Mouse (Mus musculus): ENCODE measurements around the gene Clca4a.
"Not testable (repeated sequence)": the region's sequence is repeated elsewhere in the genome, so short reads cannot be mapped to it uniquely, and the experiment has no call there.

Gene Clca4a

DNA sequence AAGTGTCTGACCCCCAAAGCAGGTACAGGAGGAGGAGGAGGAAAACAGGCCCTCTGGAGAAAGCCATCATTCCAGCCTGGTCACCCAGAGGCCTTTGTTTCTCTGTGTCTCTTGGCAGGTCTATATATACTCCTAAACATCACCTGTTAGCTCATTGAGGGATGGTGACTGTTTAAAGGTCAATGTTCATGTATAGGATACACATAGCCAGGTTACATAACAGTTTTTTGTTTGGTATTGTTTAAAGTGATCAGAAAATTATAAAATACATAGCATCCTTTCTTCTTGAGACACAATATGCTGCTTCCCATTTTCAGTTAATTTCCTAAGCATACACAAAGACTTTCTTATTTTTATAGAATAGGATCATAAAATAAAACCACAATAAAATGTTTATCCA, at the start of gene Clca4a:
Gene Clca4a, minus strand, starts transcription at position 101 of the 400 bp plus-strand sequence.
- DNase-seq, result no peak

DNA sequence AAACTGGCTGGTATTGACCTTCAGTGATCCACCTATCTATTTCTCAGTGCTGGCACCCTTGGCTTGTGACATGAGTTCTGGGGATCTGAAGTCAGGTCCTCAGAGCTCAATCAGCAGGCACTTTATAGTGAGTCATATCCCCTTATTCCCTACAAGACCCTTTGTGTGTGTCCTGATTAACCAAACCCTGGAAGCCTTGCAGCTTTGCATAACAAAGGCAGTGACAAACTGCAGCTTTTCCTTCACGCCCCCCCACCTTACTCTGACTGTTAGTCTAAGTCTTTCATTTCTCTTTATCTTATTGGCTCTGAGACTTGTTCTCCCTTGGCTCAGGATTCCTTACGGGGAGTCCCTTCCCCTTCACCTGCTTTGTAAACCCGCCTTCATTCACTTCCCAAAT, 43.0 kb upstream of the Clca4a start:
- DNase-seq, result no peak

DNA sequence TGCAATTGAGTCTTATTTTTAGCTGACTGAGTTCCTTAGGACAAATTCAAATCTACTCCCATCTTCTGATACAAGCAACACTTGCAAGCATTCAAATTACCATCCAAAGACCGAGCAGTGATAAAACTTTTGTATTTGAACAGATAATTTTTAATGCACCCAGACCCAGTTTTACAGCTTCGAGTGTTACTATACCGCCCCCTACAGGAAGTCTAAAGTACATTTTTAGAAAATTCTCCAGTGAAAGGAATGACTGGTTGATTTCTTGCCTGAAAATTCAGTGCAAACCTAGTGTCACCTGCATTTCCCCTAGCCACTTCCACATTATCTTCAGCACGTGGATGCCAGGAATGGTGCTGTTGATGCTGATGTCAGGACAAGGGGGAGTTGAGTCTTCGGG, 29.6 kb upstream of the Clca4a start:
- no peak for DNase-seq

DNA sequence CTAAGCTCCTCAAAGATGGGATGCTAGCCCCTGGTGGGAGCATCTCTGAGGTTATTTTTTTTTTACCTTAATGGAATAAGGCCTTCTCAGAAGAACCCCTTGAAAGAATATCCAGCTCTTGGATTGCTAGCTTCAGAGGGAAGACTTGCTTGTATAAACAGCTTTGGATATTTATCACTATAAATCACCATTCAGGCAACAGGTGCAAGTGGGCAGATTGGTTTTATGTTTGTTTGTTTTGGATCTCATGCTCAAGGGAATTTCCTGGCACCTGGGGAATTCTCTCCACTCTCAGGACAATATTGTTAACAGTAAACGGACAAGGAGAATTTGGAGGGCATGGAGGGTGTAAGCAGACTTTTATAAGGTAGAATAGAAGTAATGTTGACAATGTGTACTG, 26.1 kb upstream of the Clca4a start:
- DNase-seq, result no peak

GRCm38 (mm10) chr3:144993055-144993454, 18.2 kb upstream of the Clca4a start:
- no peak for DNase-seq

- no peak for DNase-seq
Observed at GRCm38 (mm10) chr3:144992618-144993017, 17.8 kb upstream of the Clca4a start.

- no peak for DNase-seq
Observed at GRCm38 (mm10) chr3:144985890-144986289, 11.0 kb upstream of the Clca4a start.

- DNase-seq, result no peak
Observed at GRCm38 (mm10) chr3:144980551-144980950, 5.7 kb upstream of the Clca4a start.

DNA sequence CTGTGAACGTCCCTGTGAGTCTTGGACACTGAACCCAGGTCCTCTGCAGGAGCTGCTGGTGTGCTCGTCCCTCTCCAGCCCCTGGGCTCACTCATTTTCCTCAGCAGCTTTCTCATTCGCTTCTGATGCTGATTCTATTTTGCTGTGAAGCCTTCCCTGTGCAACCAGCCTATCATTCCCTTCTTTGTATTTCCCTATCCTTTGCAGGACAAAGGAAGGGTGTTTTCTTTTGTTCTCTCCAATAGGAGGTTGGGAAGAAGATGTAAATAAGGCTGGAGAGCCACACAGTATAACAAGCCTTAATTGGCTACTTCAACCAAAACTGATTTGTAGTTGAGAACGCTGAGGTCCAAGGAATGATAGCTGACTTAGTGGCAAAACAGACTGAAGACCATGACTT, 2.8 kb upstream of the Clca4a start:
- DNase-seq, result no peak

GRCm38 (mm10) chr3:144976091-144976490, 1.2 kb upstream of the Clca4a start:
- no peak for DNase-seq

GRCm38 (mm10) chr3:144971553-144972270, 3.1 kb downstream of the Clca4a start:
- DNase-seq, result no peak

DNA sequence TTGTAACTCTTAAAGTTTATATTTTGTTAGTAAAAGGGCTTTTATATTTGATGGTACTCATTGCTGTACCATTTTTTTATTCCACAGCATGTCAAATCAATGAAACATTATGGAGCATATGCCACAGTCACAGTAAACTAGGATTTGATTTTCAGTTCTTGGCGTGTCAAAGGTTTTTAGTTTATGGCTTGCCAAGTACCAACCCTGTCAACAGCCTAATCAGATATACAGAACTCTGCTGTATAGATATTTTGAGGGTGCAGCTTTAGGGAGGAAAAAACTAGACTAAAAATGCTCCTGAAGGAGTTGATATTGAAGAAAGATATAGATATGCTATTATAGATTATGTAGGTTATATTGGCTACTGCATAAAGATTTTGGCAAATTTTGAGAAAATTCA, 5.1 kb downstream of the Clca4a start:
- no peak for DNase-seq

DNA sequence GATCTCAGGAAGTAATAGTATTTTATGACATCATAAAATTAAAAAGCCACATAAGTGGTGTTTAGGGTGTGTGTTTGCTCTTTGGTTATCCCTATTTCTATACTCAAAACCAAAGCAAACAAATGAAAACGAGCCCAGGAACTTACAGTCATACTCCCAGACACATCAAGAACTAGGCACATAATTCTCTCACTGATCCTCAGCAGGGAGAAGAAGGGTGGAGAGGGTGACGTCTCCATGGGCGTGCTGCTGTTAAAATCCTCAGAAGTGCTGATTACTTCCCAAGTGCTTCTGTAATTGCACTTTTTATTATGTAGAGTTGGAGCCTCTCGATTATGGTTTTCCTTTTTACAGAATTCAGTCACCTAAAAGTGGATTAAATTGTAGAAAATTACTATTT, 8.8 kb downstream of the Clca4a start:
- DNase-seq, result no peak

GRCm38 (mm10) chr3:144950829-144951228, 24.0 kb downstream of the Clca4a start:
- no peak for DNase-seq

DNA sequence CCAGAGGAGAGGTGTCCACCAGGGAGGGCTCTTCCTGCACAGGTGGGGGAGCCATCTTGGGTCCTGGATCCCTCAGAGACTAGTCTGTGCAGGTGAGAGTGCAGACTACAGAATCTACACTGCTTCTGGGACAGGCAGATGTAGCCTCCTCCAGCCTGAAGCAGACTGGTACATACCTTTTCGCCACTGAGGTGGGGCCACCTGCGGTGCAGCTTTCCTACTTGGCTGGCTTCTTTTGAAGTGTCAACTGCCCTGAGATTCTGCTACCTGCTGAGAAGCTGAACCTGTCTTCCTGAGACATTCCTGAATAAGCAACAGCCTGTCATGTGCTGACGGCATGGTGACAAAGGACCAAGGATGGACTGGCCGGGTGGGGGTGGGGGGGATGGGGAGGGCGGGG, 27.5 kb downstream of the Clca4a start:
- not testable (repeated sequence) for DNase-seq

DNA sequence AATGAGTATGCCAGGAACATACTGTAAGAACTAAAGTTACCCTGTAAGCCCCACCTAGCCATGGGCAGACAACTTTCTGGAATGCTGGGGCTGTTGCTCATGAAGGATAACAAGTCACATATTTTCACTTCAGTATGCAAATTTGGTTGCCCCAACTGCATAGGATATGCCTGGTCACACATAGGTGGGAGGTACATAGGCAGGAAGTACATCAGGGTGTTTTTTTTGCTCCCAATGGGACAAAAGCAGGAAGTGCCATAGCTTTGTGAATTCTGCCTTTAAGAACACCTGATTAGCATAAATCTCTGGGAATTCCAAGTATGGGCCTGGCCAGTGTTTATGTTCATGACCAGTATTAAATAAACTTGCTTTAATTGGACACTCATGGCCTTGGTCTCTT, 41.2 kb downstream of the Clca4a start:
- not testable (repeated sequence) for DNase-seq

DNA sequence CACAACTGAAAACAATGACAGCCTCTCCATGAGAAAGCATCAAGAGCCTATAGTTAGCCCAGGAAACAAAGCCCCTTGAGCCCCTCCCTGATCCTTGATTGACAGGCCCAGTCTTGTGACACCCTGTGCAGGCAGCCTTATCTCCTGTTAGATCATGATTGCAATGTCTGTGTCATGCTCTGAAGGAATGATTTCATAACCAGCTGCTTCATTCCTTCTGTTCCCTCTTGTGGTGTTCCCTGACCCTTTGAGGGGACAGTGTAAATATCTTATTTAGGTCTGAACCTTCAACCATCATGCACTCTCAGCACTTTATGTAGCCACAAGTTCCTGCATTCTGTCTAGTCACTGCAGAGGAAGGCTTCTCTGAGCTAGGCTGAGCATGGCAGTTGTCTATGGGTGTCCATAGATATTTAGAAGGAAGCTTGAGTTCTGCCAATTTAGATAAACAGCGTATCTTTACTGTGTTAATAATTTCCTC, 41.8 kb downstream of the Clca4a start:
- no peak for DNase-seq

DNA sequence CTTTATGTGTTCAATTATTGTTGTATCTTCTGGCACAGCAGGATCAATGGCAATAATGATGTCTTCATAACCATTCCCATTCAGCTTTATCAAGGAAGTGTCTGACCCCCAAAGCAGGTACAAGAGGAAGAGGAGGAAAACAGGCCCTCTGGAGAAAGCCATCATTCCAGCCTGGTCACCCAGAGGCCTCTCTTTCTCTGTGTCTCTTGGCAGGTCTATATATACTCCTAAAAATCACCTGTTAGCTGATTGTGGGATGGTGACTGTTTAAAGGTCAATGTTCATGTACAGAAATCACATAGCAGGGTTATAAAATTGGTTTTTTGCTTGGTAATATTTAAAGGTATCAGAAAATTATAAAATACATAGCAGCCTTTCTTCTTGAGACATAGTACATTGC, 42.5 kb downstream of the Clca4a start, which contains the start of gene Clca4b:
Gene Clca4b, minus strand, starts transcription at position 195 of the 400 bp plus-strand sequence.
- no peak for DNase-seq

DNA sequence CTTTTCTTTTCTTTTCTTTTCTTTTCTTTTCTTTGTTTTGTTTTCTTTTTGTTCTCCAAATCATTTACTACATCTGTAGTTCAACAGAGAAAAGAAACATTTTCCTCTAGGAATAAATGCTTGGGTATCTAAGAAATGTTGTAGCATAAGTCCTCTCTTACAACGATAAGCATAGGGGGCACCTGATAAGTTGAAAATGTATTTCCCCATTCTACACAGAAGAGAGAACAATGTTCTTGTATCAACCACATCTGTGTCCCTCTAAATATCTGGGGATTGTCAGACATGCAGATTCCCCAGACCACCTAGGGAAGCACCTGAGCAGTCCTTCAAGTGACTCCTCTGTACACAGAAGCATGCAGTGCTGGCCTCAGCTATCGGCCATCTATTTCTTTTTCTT, 60.8 kb downstream of the Clca4a start:
- no peak for DNase-seq
